Mouse (Mus musculus) leukemia stem cell, adult 10-12 weeks (primary cell): Measurements from ENCODE around the gene Gpbar1. TPM values are rescaled to one million over a fixed set of nuclear protein-coding genes. Genes with fewer than 3 reads are reported as not detected.

Source experiments
- polyA plus RNA-seq: library from polyadenylated mRNA; stranded (reverse); fragments of >175 nt; gene quantifications from 2 replicates; pipeline ENCODE4 v1.2.3, GENCODE M21; 2012; ENCODE audit warnings: low replicate concordance

Gpbar1 gene
- not detected in 2 replicates for polyA plus RNA-seq

DNA sequence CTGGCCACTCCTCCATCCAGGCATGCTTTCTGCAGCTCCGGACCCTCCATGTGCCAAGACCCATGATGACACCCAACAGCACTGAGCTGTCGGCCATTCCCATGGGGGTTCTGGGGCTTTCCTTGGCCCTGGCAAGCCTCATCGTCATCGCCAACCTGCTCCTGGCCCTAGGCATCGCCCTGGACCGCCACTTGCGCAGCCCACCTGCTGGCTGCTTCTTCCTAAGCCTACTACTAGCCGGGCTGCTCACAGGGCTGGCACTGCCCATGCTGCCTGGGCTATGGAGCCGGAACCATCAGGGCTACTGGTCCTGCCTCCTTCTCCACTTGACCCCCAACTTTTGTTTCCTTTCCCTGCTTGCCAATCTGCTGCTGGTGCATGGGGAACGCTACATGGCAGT is at the start of gene Gpbar1:
TSS of gene Gpbar1 (plus strand) at position 13 of the 400 bp plus-strand sequence.

DNA sequence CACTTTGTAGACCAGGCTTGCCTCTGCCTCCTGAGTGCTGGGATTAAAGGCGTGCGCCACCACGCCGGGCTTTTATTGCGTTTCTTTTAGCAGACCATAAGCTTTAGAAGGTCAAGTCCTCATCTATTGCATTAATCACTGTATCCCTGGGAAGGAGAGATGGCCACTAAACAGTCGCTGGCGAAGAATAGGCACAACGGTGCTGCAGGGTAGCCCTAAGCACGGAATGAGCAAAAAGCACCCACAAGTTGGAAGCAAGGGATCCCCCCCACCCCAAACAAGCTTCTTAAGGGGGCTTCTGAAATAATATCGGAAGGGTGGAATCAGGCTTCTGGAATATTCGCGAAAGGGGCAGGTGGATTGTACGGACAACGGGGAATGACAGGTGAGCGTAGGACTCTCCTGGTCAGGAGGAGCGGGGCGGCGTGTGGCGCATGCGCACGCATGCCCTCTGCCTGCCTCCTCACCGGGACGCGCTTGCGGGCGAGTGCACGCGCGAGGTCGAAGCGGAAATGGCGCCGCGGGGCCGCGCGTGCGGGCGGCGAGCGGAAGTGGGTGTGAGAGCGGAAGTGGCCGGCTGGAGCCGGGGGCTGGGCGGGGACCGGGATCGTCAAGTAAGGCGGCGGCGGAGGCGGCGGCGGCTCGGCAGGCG is 42.3 kb upstream of the Gpbar1 start, which contains the start of gene Arpc2:
TSS of gene Arpc2 (plus strand) at position 147 of the 652 bp plus-strand sequence.

DNA sequence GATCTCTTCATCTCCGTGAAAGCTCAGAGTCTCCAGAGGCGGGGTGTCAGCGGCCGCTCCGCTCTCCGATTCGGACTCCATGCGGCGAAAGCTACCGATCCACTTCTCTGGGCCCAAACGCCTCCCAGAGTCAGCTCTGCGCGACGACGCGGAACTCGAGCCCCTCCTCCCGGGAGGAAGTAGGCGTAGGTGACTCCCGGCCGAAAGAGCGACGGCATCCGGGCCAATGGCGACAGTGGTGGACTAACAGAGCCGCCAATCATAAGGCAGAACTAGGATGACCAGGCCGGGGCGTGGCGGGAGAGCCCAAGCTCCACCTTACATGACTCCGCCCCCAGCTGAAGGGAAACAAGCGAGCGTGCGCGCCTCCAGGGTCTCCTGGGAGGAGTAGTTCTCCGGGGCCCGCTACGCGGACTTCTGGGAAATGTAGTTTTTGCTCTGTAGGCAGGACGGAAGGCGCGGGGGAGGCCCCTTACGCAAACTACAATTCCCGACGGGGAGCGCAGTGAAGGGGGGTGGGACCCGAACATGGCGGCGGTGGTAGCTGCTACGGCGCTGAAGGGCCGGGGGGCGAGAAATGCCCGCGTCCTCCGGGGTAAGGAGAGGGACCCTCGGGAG is 6.3 kb downstream of the Gpbar1 start, which contains the start of the genes Aamp and Pnkd:
TSS of gene Aamp (minus strand) at position 196 of the 618 bp plus-strand sequence.
TSS of gene Pnkd (plus strand) at position 388 of the 618 bp plus-strand sequence.

DNA sequence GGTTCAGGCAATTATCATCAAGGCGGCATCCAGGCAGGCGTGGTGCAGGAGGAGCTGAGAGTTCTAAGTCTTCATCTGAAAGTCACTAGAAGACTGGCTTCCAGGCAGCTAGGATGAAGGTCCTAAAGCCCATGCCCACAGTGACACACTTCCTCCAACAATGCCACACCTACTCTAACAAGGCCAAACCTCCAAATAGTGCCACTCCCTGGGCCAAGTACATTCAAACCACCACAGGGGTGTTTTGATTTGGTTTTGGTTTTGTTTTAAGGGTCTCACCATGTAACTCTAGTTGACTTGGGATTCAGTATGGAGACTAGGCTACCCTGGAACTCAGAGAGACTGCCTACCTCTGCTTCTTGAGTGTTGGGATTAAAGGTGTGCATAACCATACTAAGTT is 27.2 kb downstream of the Gpbar1 start, which contains the start of gene Tmbim1:
TSS of gene Tmbim1 (minus strand) at position 101 of the 400 bp plus-strand sequence.

Other genes starting within 250 kb of the Gpbar1 start
- gene Tns1, start 154.1 kb upstream of the Gpbar1 start, polyA plus RNA-seq, result 43.8 and 60.2 TPM in 2 replicates
- not detected in 2 replicates for gene Rufy4, start 153.0 kb upstream of the Gpbar1 start, polyA plus RNA-seq
- gene Cxcr2, start 124.6 kb upstream of the Gpbar1 start, polyA plus RNA-seq, result 0.41 and 0.65 TPM in 2 replicates
- not detected in 2 replicates for gene Cxcr1, start 83.9 kb upstream of the Gpbar1 start, polyA plus RNA-seq
- 420 and 983 TPM in 2 replicates for gene Arpc2, start 42.5 kb upstream of the Gpbar1 start, polyA plus RNA-seq
- 128 and 183 TPM in 2 replicates for gene Aamp, start 6.2 kb downstream of the Gpbar1 start, polyA plus RNA-seq
- gene Pnkd, start 6.4 kb downstream of the Gpbar1 start, polyA plus RNA-seq, result 42.6 and 93.9 TPM in 2 replicates
- gene Tmbim1, start 27.1 kb downstream of the Gpbar1 start, polyA plus RNA-seq, result 140 and 267 TPM in 2 replicates
- gene Catip, start 83.6 kb downstream of the Gpbar1 start, polyA plus RNA-seq, result 0.09 TPM in 1 of 2 replicates, not detected in the other
- 46.8 and 89.8 TPM in 2 replicates for gene Slc11a1, start 96.6 kb downstream of the Gpbar1 start, polyA plus RNA-seq
- 209 and 292 TPM in 2 replicates for gene Ctdsp1, start 113.0 kb downstream of the Gpbar1 start, polyA plus RNA-seq
- gene Vil1, start 130.8 kb downstream of the Gpbar1 start, polyA plus RNA-seq, result not detected in 2 replicates
- gene Cnot9, start 227.5 kb downstream of the Gpbar1 start, polyA plus RNA-seq, result 6.6 and 23.7 TPM in 2 replicates